Mouse (Mus musculus): ENCODE data around the gene Trp63.

The Trp63 gene

GRCm38 (mm10) chr16:25875681-25876080 is 192.1 kb downstream of the Trp63 start:
- no peak for DNase-seq (ENCODE audit: low spot score in 2 of 2)

- DNase-seq (ENCODE audit: low spot score in 2 of 2) = no peak
Observed at GRCm38 (mm10) chr16:25877416-25877965, 193.9 kb downstream of the Trp63 start.

DNA sequence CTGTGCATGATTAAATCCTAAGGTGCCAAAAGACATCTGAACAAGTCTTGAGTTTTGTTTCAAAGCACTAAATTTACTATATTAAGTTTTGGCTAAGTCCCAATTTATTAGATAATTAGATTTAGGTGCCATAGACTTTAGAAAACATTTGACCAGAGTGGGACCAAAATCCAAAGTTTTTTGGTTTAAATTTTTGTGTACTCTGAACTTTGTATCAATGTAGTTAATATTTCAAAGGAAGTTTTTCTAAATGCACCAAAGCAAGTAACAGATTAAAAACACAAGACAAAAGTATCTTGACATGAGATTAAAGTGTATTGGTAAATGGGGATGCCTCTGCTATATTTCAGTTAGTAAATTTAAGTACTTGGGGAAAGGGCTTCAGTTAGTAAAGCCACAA is 194.6 kb downstream of the Trp63 start:
- no peak for DNase-seq (ENCODE audit: low spot score in 2 of 2)

DNA sequence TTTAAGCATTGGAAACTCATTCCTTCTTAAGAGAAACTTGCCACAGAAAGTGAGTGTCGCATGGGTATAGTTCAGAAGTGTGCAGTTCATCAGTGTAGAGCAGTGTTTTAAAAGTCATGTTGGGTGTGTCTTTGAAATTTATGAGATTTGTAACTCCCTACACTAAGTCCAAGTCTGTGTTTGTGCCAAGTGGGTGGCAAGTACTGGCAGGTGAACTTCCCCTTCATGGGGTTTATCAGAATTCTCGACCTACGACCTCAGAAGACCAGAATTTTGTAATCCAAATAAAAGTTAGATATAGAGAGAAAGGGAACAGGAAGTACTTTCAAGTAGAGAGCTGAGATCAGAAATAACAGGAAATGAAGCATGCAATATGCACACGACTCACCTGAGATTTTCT is 215.5 kb downstream of the Trp63 start:
- DNase-seq (ENCODE audit: low spot score in 2 of 2) = no peak

- no peak for DNase-seq (ENCODE audit: low spot score in 2 of 2)
Observed at GRCm38 (mm10) chr16:25899657-25900056, 216.1 kb downstream of the Trp63 start.

- no peak for DNase-seq (ENCODE audit: low spot score in 2 of 2)
Observed at GRCm38 (mm10) chr16:25900389-25900908, 216.9 kb downstream of the Trp63 start.

- DNase-seq (ENCODE audit: low spot score in 2 of 2) = no peak
Observed at GRCm38 (mm10) chr16:25912185-25912584, 228.6 kb downstream of the Trp63 start.

- no peak for DNase-seq (ENCODE audit: low spot score in 2 of 2)
Observed at GRCm38 (mm10) chr16:25934181-25934580, 250.6 kb downstream of the Trp63 start.
